Comparison of ENCODE assay signal across 14 mouse cellular contexts in genomic region chr10:128913696-128914095, GRCm38 (mm10). TPM values are rescaled to one million over a fixed set of nuclear protein-coding genes. Genes with fewer than 3 reads are reported as not detected.
A peak's percentile ranks its signal among the peaks of the same experiment; 100 is the strongest.
DNase-seq lines count a peak whose midpoint lies in the region; TF ChIP-seq lines count a peak whose summit lies in the region.
"Had no signal": no experiment of that assay in that cellular context is flagged by ENCODE, and none has a peak within 500 bp of the region (broad histone marks: within the 10 kb centered on the region; RNA-seq: fewer than 3 reads in every experiment).

No protein-coding gene starts in this region.

- TF ChIP-seq POLR2A in lung, adult 2 months (IDR thresholded peaks at IDR 0.05; ENCODE audit: borderline replicate concordance, extremely low read depth, low read depth, low read length), result 0 out of 2 replicates have a peak, but pooled peaks have one; percentile 20

- H3K4me1 ChIP-seq in lung, adult 2 months (ENCODE audit: control insufficient read depth, insufficient read depth, low read length), result no peaks in the 10 kb centered on the region

- DNase-seq in adrenal gland, adult 2 months, result peak; percentile 19
- no peak for DNase-seq in adrenal gland, postnatal 10 days
- DNase-seq in gastrocnemius, adult 2 months, result no peak
- DNase-seq in gastrocnemius, postnatal 25 days, result no peak
- no peak for DNase-seq in lung, adult 2 months
- no peak for DNase-seq in lung, postnatal 10 days
- DNase-seq in kidney, postnatal 25 days, result peak; percentile 45 to 72
- no peak for DNase-seq in frontal cortex, adult 2 months (ENCODE audit: extremely low spot score in 1 of 2, low spot score in 1 of 2)

- intact Hi-C loops in gastrocnemius, adult 2 months (cut with DNase I), result loop anchor here (5.0 kb wide), 1 partner anchor 34 kb away; no protein-coding TSS in a partner anchor

- H3K4me3 ChIP-seq in gastrocnemius, adult 2 months, result no peak overlapping the region
- no peak overlapping the region for H3K4me3 ChIP-seq in lung, adult 2 months (replicated peaks; ENCODE audit: extremely low read depth, low read depth, low read length)
- H3K4me3 ChIP-seq: erythroblast, embryonic 14.5 days; intestine, embryonic 15.5 days; layer of hippocampus, adult 2 months; left cerebral cortex, adult 2 months had no signal

- no peak for TF ChIP-seq CTCF in gastrocnemius, adult 2 months (IDR thresholded peaks at IDR 0.05)
- TF ChIP-seq CTCF in lung, adult 2 months (IDR thresholded peaks at IDR 0.05; ENCODE audit: insufficient read depth, low read length), result no peak

- WGBS in lung, adult 2 months, result 84% methylated on average over 12 of the region's 12 CpGs

- H3K27ac ChIP-seq in gastrocnemius, adult 2 months, result peak overlapping the region; percentile 48; the same call in 1 of the 2 replicates
- H3K27ac ChIP-seq: heart, embryonic 10.5 days; layer of hippocampus, adult 2 months; left cerebral cortex, adult 2 months had no signal

RNA-seq across cellular contexts. Expression of gene Rdh5, which starts 9.0 kb away (rescaled TPM):
- 10 to 100 TPM; 11.2 to 15.9 TPM for total RNA-seq in adrenal gland, adult 2 months (2021)
- 24.3 and 29.3 TPM in 2 replicates for polyA plus RNA-seq in adrenal gland, adult 2 months (2012; rRNA removed)
- total RNA-seq in adrenal gland, postnatal 10 days (2021), result 10 to 100 TPM; 16.4 to 22.8 TPM
- total RNA-seq in gastrocnemius, adult 2 months (2021), result 1 to 10 TPM; 5.1 to 5.2 TPM
- 1 to 10 TPM; 4.3 to 4.7 TPM for total RNA-seq in gastrocnemius, postnatal 25 days (2021)
- 20.1 and 20.3 TPM in 2 replicates for polyA plus RNA-seq in lung, adult 2 months (2012; rRNA removed)
- polyA plus RNA-seq in frontal cortex, adult 2 months (2012; rRNA removed), result 12.3 and 15.7 TPM in 2 replicates

RNA-seq across cellular contexts. Expression of gene Bloc1s1, which starts 10.1 kb away (rescaled TPM):
- total RNA-seq in adrenal gland, adult 2 months (2021), result 100 to 1,000 TPM; 174 to 223 TPM
- polyA plus RNA-seq in adrenal gland, adult 2 months (2012; rRNA removed), result 99.2 and 115 TPM in 2 replicates
- total RNA-seq in adrenal gland, postnatal 10 days (2021), result 100 to 1,000 TPM; 216 to 240 TPM
- 100 to 1,000 TPM; 137 to 169 TPM for total RNA-seq in gastrocnemius, adult 2 months (2021)
- 100 to 1,000 TPM; 152 to 165 TPM for total RNA-seq in gastrocnemius, postnatal 25 days (2021)
- 171 and 192 TPM in 2 replicates for polyA plus RNA-seq in lung, adult 2 months (2012; rRNA removed)
- polyA plus RNA-seq in frontal cortex, adult 2 months (2012; rRNA removed), result 233 and 273 TPM in 2 replicates

RNA-seq across cellular contexts. Expression of gene Cd63, which starts 12.9 kb away (rescaled TPM):
- 100 to 1,000 TPM; 279 to 433 TPM for total RNA-seq in adrenal gland, adult 2 months (2021)
- 38.2 and 44.2 TPM in 2 replicates for polyA plus RNA-seq in adrenal gland, adult 2 months (2012; rRNA removed)
- 100 to 1,000 TPM; 243 to 263 TPM for total RNA-seq in adrenal gland, postnatal 10 days (2021)
- total RNA-seq in gastrocnemius, adult 2 months (2021), result 100 to 1,000 TPM; 124 to 132 TPM
- total RNA-seq in gastrocnemius, postnatal 25 days (2021), result 100 to 1,000 TPM; 103 to 142 TPM
- polyA plus RNA-seq in lung, adult 2 months (2012; rRNA removed), result 110 and 132 TPM in 2 replicates
- 82.7 and 95.6 TPM in 2 replicates for polyA plus RNA-seq in frontal cortex, adult 2 months (2012; rRNA removed)

RNA-seq across cellular contexts. Expression of gene Itga7, which starts 19.9 kb away (rescaled TPM):
- total RNA-seq in adrenal gland, adult 2 months (2021), result 10 to 100 TPM in 1 of 2 experiments, 1 to 10 TPM in 1; 8.4 to 25.6 TPM
- 19.6 and 32.5 TPM in 2 replicates for polyA plus RNA-seq in adrenal gland, adult 2 months (2012; rRNA removed)
- 10 to 100 TPM; 24.4 to 36.7 TPM for total RNA-seq in adrenal gland, postnatal 10 days (2021)
- 10 to 100 TPM; 58.4 to 72.9 TPM for total RNA-seq in gastrocnemius, adult 2 months (2021)
- 10 to 100 TPM; 63.5 to 67.3 TPM for total RNA-seq in gastrocnemius, postnatal 25 days (2021)
- polyA plus RNA-seq in lung, adult 2 months (2012; rRNA removed), result 31.5 and 37.6 TPM in 2 replicates
- polyA plus RNA-seq in frontal cortex, adult 2 months (2012; rRNA removed), result 23.4 and 26.8 TPM in 2 replicates
- total RNA-seq: megakaryocyte, adult 5-6 weeks had no signal
- polyA plus RNA-seq: erythroblast, embryonic 14.5 days had no signal

RNA-seq across cellular contexts. Expression of gene Gdf11, which starts 22.2 kb away (rescaled TPM):
- total RNA-seq in adrenal gland, adult 2 months (2021), result 1 to 10 TPM; 1.8 to 2.3 TPM
- 0.55 and 0.99 TPM in 2 replicates for polyA plus RNA-seq in adrenal gland, adult 2 months (2012; rRNA removed)
- 1 to 10 TPM; 3.0 to 4.5 TPM for total RNA-seq in adrenal gland, postnatal 10 days (2021)
- total RNA-seq in gastrocnemius, adult 2 months (2021), result 1 to 10 TPM; 4.8 to 5.2 TPM
- 1 to 10 TPM; 3.9 to 4.1 TPM for total RNA-seq in gastrocnemius, postnatal 25 days (2021)
- polyA plus RNA-seq in lung, adult 2 months (2012; rRNA removed), result 0.45 and 0.99 TPM in 2 replicates
- polyA plus RNA-seq in frontal cortex, adult 2 months (2012; rRNA removed), result 17.0 and 17.2 TPM in 2 replicates
- polyA plus RNA-seq: erythroblast, embryonic 14.5 days had no signal

Comparison
In these comparisons a context has a peak if more than half of its experiments do, and no peak if none do; other contexts are left out.
1. DNase-seq: peak in adrenal gland, adult 2 months (single experiment) and kidney, postnatal 25 days (2 of 2); none in adrenal gland, postnatal 10 days (single experiment), gastrocnemius, adult 2 months (single experiment), gastrocnemius, postnatal 25 days (single experiment), lung, adult 2 months (single experiment), lung, postnatal 10 days (single experiment) and frontal cortex, adult 2 months (0 of 2).